Mouse (Mus musculus) brain, embryonic 14.5 days (tissue): Measurements from ENCODE around the gene Rpp25l.

Source experiments
- CTCF ChIP-seq: fragments of 200-500 bp; IDR thresholded peaks from 2 replicates; pipeline ENCODE4 v1.5.1; 2012; ENCODE audit warnings: inconsistent platforms, mild to moderate bottlenecking, moderate library complexity, borderline replicate concordance; ENCODE audit not compliant: insufficient read depth, insufficient read length; ENCODE audit errors: extremely low read depth
- POLR2A ChIP-seq: fragments of 200-500 bp; IDR thresholded peaks from 2 replicates; pipeline ENCODE4 v1.6.1; 2012; ENCODE audit warnings: mild to moderate bottlenecking, inconsistent platforms, borderline replicate concordance; ENCODE audit not compliant: poor library complexity, insufficient read depth, insufficient read length, severe bottlenecking; ENCODE audit errors: extremely low read depth

DNA sequence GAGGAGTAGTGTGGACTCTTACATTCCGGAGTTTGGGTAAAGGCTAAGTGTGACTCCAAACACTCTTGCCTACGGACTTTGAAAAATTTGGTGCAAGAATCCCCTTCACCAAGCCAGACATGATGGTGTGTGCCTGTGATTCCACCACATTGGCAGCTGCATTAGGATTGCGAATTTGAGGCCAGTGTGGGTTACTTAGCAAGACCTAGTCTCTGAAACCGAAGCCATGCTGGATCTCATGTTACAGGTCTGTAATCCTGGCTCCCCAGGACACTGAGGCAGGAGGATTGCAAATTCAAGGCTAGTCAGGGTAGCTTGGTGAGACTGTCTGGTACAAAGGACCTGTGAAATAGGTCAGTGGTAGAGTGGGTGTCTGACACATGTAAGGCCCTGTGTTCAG, 45.4 kb upstream of the Rpp25l start:
- no peak for TF ChIP-seq POLR2A
- TF ChIP-seq CTCF = no peak
